Mouse (Mus musculus) natural killer cell, adult 2 months (primary cell): ENCODE measurements around the gene Bmt2.

Source experiments
- DNase-seq, 2 experiments: peaks; one replicate each; pipeline ENCODE4 v3.0.0; 2022; ENCODE audit warnings: low spot score in 2 of 2

Bmt2 gene

GRCm38 (mm10) chr6:13677818-13678282 is at the start of gene Bmt2:
Bmt2 (minus strand) TSS chr6:13677966.
- DNase-seq, result peak; percentile 97 to 98

- DNase-seq, result no peak
These were observed 44.4 kb upstream of the Bmt2 start for GRCm38 (mm10) chr6:13722166-13722565.

- DNase-seq, result no peak
These were observed 37.1 kb upstream of the Bmt2 start for GRCm38 (mm10) chr6:13714867-13715266.

- DNase-seq, result no peak
These were observed 19.1 kb upstream of the Bmt2 start for GRCm38 (mm10) chr6:13696882-13697281.

- peak in 1 of 2 experiments; percentile 33 for DNase-seq
These were observed 17.5 kb upstream of the Bmt2 start for GRCm38 (mm10) chr6:13695103-13695845.

GRCm38 (mm10) chr6:13691657-13692294 is 14.0 kb upstream of the Bmt2 start:
- DNase-seq, result no peak

- no peak for DNase-seq
These were observed 12.6 kb upstream of the Bmt2 start for GRCm38 (mm10) chr6:13690398-13690797.

GRCm38 (mm10) chr6:13683929-13684595 is 6.3 kb upstream of the Bmt2 start:
- no peak for DNase-seq

- no peak for DNase-seq
These were observed 583 bp upstream of the Bmt2 start for GRCm38 (mm10) chr6:13678349-13678748.

- peak in 1 of 2 experiments; percentile 21 for DNase-seq
These were observed 515 bp downstream of the Bmt2 start for GRCm38 (mm10) chr6:13677141-13677761.

GRCm38 (mm10) chr6:13676196-13676595 is 1.6 kb downstream of the Bmt2 start:
- DNase-seq, result no peak

- no peak for DNase-seq
These were observed 3.0 kb downstream of the Bmt2 start for GRCm38 (mm10) chr6:13674600-13675305.

- no peak for DNase-seq
These were observed 12.1 kb downstream of the Bmt2 start for GRCm38 (mm10) chr6:13665646-13666045.

GRCm38 (mm10) chr6:13658016-13658415 is 19.8 kb downstream of the Bmt2 start:
- DNase-seq, result no peak

- no peak for DNase-seq
These were observed 23.7 kb downstream of the Bmt2 start for GRCm38 (mm10) chr6:13654081-13654480.

GRCm38 (mm10) chr6:13652284-13652683 is 25.5 kb downstream of the Bmt2 start:
- no peak for DNase-seq

GRCm38 (mm10) chr6:13650854-13651253 is 26.9 kb downstream of the Bmt2 start:
- no peak for DNase-seq

- DNase-seq, result no peak
These were observed 29.5 kb downstream of the Bmt2 start for GRCm38 (mm10) chr6:13648305-13648704.

- DNase-seq, result no peak
These were observed 41.2 kb downstream of the Bmt2 start for GRCm38 (mm10) chr6:13636582-13636989.

- no peak for DNase-seq
These were observed 45.2 kb downstream of the Bmt2 start for GRCm38 (mm10) chr6:13632571-13632970.

GRCm38 (mm10) chr6:13630607-13631006 is 47.2 kb downstream of the Bmt2 start:
- no peak for DNase-seq

GRCm38 (mm10) chr6:13619618-13620017 is 58.1 kb downstream of the Bmt2 start:
- no peak for DNase-seq
